Mouse (Mus musculus) c-Kit-positive CD71-positive TER-119-negative erythroid progenitor cells, embryonic 14.5 days (primary cell): ENCODE results near the gene Slc25a29.

Source experiments
- DNase-seq: peaks from one replicate; pipeline ENCODE4 v3.0.0-alpha.2; 2013; ENCODE audit warnings: low read depth

Gene Slc25a29

GRCm38 (mm10) chr12:108794979-108795537, 40.6 kb downstream of the Slc25a29 start:
- no peak for DNase-seq

- no peak for DNase-seq
Observed at GRCm38 (mm10) chr12:108794078-108794711, 41.5 kb downstream of the Slc25a29 start.

- no peak for DNase-seq
Observed at GRCm38 (mm10) chr12:108793453-108793941, 42.2 kb downstream of the Slc25a29 start.

GRCm38 (mm10) chr12:108792546-108793452, 42.9 kb downstream of the Slc25a29 start, which contains the start of gene Yy1:
Gene Yy1 (plus strand): TSS chr12:108792973.
- peak; percentile 95 for DNase-seq

- peak; percentile 73 for DNase-seq
Observed at GRCm38 (mm10) chr12:108792152-108792545, 43.5 kb downstream of the Slc25a29 start.

- no peak for DNase-seq
Observed at GRCm38 (mm10) chr12:108787329-108787728, 48.4 kb downstream of the Slc25a29 start.

GRCm38 (mm10) chr12:108785161-108785560, 50.5 kb downstream of the Slc25a29 start:
- no peak for DNase-seq

GRCm38 (mm10) chr12:108780108-108780877, 55.4 kb downstream of the Slc25a29 start:
- DNase-seq = peak; percentile 57
